9 mouse cellular contexts compared by ENCODE assay signal in the genomic region with DNA sequence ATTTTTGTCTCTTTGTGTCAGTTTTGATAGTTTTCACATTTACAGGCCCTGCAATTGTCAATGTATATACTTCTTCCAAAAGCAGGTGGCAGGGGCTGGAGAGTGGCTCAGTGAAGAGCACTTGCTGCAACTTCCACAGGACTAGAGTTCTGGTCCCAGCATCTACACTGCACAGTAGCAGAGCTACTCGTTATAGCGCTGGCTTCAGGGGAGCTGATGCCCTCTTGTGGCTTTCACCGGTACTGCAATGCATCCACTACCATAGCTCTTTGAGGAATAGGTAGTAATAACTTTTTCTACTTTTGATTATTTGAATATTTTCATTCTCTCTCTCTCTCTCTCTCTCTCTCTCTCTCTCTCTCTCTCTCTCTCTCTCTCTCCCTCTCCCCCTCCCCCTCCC.
A peak's percentile ranks its signal among the peaks of the same experiment; 100 is the strongest.
DNase-seq lines count a peak whose midpoint lies in the region; TF ChIP-seq lines count a peak whose summit lies in the region.
"Had no signal": no experiment of that assay in that cellular context is flagged by ENCODE, and none has a peak within 500 bp of the region (broad histone marks: within the 10 kb centered on the region; RNA-seq: fewer than 3 reads in every experiment).

No protein-coding gene starts in this region.

- DNase-seq in B cell, adult 2 months, result peak; percentile 86 to 87
- peak; percentile 85 to 86 for DNase-seq in adrenal gland, adult 18-20 months (ENCODE audit: low spot score in 2 of 2)
- DNase-seq in embryo, embryonic 11.5 days (ENCODE audit: low read depth, low spot score), result peak; percentile 58
- DNase-seq in heart, adult 9 months (ENCODE audit: low spot score in 2 of 2), result peak; percentile 35 to 64
- peak; percentile 86 for DNase-seq in kidney, postnatal 4 days
- peak; percentile 75 for DNase-seq in lung, adult 2 months
- DNase-seq in ovary, postnatal 14 days (ENCODE audit: low spot score), result peak; percentile 69
- DNase-seq in thymus, postnatal 10 days (ENCODE audit: low spot score in 2 of 2), result peak; percentile 73 to 86

- H3K4me1 ChIP-seq in lung, adult 2 months (ENCODE audit: control insufficient read depth, insufficient read depth, low read length), result no peaks in the 10 kb centered on the region

- TF ChIP-seq POLR2A in lung, adult 2 months (IDR thresholded peaks at IDR 0.05; ENCODE audit: borderline replicate concordance, extremely low read depth, low read depth, low read length), result no peak

- no peak overlapping the region for H3K4me3 ChIP-seq in lung, adult 2 months (replicated peaks; ENCODE audit: extremely low read depth, low read depth, low read length)
- H3K4me3 ChIP-seq: embryonic facial prominence, embryonic 15.5 days had no signal

- 1% methylated on average over 3 of the region's 3 CpGs for WGBS in lung, adult 2 months

- peak; percentile 99 for TF ChIP-seq CTCF in lung, adult 2 months (IDR thresholded peaks at IDR 0.05; ENCODE audit: insufficient read depth, low read length)
